Mouse (Mus musculus) CH12.LX (cell line): Measurements from ENCODE around the gene Calcoco2.
"Not testable (repeated sequence)": the region's sequence is repeated elsewhere in the genome, so short reads cannot be mapped to it uniquely, and the experiment has no call there.

Experiments used
- UBTF ChIP-seq: IDR thresholded peaks from 2 replicates; pipeline ENCODE4 v1.6.1; 2012; ENCODE audit warnings: low read depth, mild to moderate bottlenecking, inconsistent platforms, low read length, improper control_type of control experiment, moderate library complexity
- USF2 ChIP-seq: conservative IDR thresholded peaks from 2 replicates; pipeline ENCODE4 v1.6.1; 2011; ENCODE audit warnings: low read depth, low read length, improper control_type of control experiment

- not testable (repeated sequence) for TF ChIP-seq USF2, UBTF
These were observed 814 bp downstream of the Calcoco2 start for GRCm38 (mm10) chr11:96110950-96111349.
